Mouse (Mus musculus): Measurements from ENCODE around the gene Atg5. TPM values are rescaled to one million over a fixed set of nuclear protein-coding genes. Genes with fewer than 3 reads are reported as not detected.

The Atg5 gene
- polyA plus RNA-seq, 1 experiment from 2014 or later = 47.8 TPM

- Histone ChIP-seq H3K9me3 (no peaks in the 10 kb centered on the region), H3K4me3 (no peak overlapping the region), H3K27ac (replicated peaks) (no peak overlapping the region), H3K4me2 (replicated peaks) (no peak overlapping the region), H3K36me3 (no peaks in the 10 kb centered on the region), H3K27me3 (no peaks in the 10 kb centered on the region; the same call in 1 of the 2 replicates), H3K9ac (replicated peaks) (no peak overlapping the region), H3K4me1 (peaks cover 8% of the 10 kb centered on the region; the same call in 1 of the 2 replicates)
- ATAC-seq (ENCODE audit: low FRiP score, low read depth) = no peak
- WGBS = 88% methylated on average over 5 of the region's 5 CpGs
These were observed 110.2 kb downstream of the Atg5 start for GRCm38 (mm10) chr10:44378403-44378802.

DNA sequence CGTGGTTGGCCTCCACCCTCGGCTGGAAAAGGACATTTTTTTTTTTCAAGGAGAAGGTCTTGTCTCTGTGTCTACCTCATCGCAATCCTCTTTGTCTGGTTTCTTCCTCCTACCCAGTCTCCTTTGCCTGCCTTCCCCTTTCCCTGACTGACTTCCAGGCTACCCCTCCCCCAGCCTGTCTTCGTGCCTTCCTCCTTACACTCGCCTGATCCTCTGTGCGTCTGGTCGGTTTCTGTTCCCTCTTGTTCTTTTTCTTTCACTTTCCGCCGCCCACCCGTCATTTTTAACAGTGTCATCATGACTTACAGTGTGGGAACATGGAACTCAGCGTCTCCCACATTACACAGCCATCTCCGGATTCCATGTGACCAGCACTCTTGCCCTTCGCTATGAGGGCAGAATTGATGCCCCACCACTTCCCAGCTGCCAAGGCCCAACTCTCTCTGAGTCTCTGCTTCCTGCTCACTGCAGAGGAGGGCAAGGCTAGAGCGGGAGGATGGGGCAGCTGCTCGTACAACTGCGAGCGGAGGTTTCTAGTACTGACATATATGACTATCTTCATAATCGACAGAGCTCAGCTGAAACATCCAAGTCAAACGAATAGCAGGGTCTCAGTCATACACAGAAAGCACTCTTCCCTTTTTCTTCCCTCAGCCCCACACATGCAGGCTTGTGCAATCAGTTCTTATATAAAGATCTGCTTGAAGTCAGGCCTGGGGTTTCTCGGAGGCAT lies 112.5 kb downstream of the Atg5 start:
- no peak overlapping the region for H3K4me2 ChIP-seq (replicated peaks)
- no peaks in the 10 kb centered on the region for H3K36me3 ChIP-seq
- no peak overlapping the region for H3K4me3 ChIP-seq
- H3K9ac ChIP-seq (replicated peaks) = no peak overlapping the region
- H3K27ac ChIP-seq (replicated peaks) = no peak overlapping the region
- ATAC-seq (ENCODE audit: low FRiP score, low read depth) = no peak
- H3K4me1 ChIP-seq = peaks cover 8% of the 10 kb centered on the region; the same call in 1 of the 2 replicates
- H3K27me3 ChIP-seq = no peaks in the 10 kb centered on the region; the same call in 1 of the 2 replicates
- no peaks in the 10 kb centered on the region for H3K9me3 ChIP-seq
- 58% methylated on average over 20 of the region's 20 CpGs for WGBS

DNA sequence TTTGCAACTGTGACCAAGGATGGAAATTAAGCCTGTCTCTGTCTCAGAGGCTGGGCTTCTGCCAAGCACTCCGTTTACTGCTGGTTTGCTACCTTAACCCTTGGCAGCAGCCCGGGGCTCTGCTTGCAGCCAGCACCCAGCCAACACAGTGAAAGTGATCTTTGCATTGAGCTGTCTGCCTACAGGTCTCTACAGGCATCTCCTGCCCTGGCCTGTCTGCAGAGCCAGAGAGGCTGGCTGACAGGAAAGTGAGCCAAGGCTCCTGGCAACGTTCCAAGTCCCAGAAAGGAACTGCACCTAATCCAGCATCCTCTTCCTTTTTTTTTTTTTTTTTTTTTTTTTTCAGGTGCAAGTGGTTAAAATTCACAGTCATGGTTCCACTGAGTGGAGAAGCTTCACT lies 113.2 kb downstream of the Atg5 start:
- H3K4me2 ChIP-seq (replicated peaks) = no peak overlapping the region
- peak; percentile 60; the same call in 1 of the 2 replicates for ATAC-seq (ENCODE audit: low FRiP score, low read depth)
- no peaks in the 10 kb centered on the region for H3K36me3 ChIP-seq
- 45% methylated on average over 3 of the region's 3 CpGs for WGBS
- H3K27me3 ChIP-seq = no peaks in the 10 kb centered on the region; the same call in 1 of the 2 replicates
- H3K4me3 ChIP-seq = no peak overlapping the region
- no peaks in the 10 kb centered on the region for H3K9me3 ChIP-seq
- H3K27ac ChIP-seq (replicated peaks) = no peak overlapping the region
- H3K9ac ChIP-seq (replicated peaks) = no peak overlapping the region; the same call in 1 of the 2 replicates
- H3K4me1 ChIP-seq = peaks cover 8% of the 10 kb centered on the region; the same call in 1 of the 2 replicates

DNA sequence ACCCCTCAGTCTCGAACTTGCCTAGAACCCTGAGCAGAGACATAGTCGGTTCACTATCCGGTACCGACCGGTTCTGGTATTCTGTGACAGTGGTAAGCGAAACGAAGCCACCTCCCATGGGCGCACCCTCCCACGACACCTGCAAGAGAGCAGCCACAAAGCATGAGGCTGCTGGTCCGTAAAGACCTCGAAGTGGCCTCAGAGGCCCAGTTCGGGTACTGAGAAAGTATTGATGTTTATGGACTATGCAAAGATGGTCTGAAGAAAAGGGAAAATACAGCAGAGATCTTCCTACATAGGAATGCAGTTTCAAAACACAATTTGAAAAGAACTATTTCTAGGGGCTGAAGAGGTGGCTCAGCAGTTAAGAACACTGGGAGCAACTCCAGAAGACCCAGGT lies 113.8 kb downstream of the Atg5 start:
- no peaks in the 10 kb centered on the region for H3K36me3 ChIP-seq
- 89% methylated on average over 12 of the region's 12 CpGs for WGBS
- ATAC-seq (ENCODE audit: low FRiP score, low read depth) = 0 out of 2 replicates have a peak, but pooled peaks have one; percentile 12

GRCm38 (mm10) chr10:44383213-44383612 lies 115.1 kb downstream of the Atg5 start:
- H3K4me3 ChIP-seq = no peak overlapping the region
- no peak overlapping the region for H3K27ac ChIP-seq (replicated peaks)
- 81% methylated on average over 10 of the region's 10 CpGs for WGBS
- peaks cover 8% of the 10 kb centered on the region; the same call in 1 of the 2 replicates for H3K4me1 ChIP-seq
- no peak for ATAC-seq (ENCODE audit: low FRiP score, low read depth)
- no peaks in the 10 kb centered on the region for H3K9me3 ChIP-seq
- H3K4me2 ChIP-seq (replicated peaks) = no peak overlapping the region
- no peaks in the 10 kb centered on the region for H3K36me3 ChIP-seq
- H3K9ac ChIP-seq (replicated peaks) = no peak overlapping the region
- H3K27me3 ChIP-seq = no peaks in the 10 kb centered on the region; the same call in 1 of the 2 replicates

More for the DNA sequence above, 113.8 kb downstream of the Atg5 start:
- Histone ChIP-seq H3K9ac (replicated peaks) (no peak overlapping the region), H3K27ac (replicated peaks) (no peak overlapping the region), H3K4me2 (replicated peaks) (no peak overlapping the region), H3K27me3 (no peaks in the 10 kb centered on the region; the same call in 1 of the 2 replicates), H3K4me3 (no peak overlapping the region), H3K9me3 (no peaks in the 10 kb centered on the region), H3K4me1 (peaks cover 8% of the 10 kb centered on the region; the same call in 1 of the 2 replicates)

GRCm38 (mm10) chr10:44385227-44385626 lies 117.1 kb downstream of the Atg5 start:
- no peak overlapping the region for H3K9ac ChIP-seq (replicated peaks)
- H3K9me3 ChIP-seq = no peaks in the 10 kb centered on the region
- H3K27ac ChIP-seq (replicated peaks) = no peak overlapping the region
- no peak for ATAC-seq (ENCODE audit: low FRiP score, low read depth)
- no peak overlapping the region for H3K4me2 ChIP-seq (replicated peaks)
- H3K4me3 ChIP-seq = no peak overlapping the region
- H3K27me3 ChIP-seq = no peaks in the 10 kb centered on the region
- peaks cover 8% of the 10 kb centered on the region; the same call in 1 of the 2 replicates for H3K4me1 ChIP-seq
- whole genome bisulfite sequencing = 91% methylated on average over 5 of the region's 5 CpGs
- no peaks in the 10 kb centered on the region for H3K36me3 ChIP-seq

- Histone ChIP-seq H3K36me3 (no peaks in the 10 kb centered on the region), H3K9me3 (no peaks in the 10 kb centered on the region), H3K4me1 (no peaks in the 10 kb centered on the region), H3K4me3 (no peak overlapping the region), H3K27me3 (no peaks in the 10 kb centered on the region), H3K9ac (replicated peaks) (no peak overlapping the region), H3K4me2 (replicated peaks) (no peak overlapping the region), H3K27ac (replicated peaks) (no peak overlapping the region)
- ATAC-seq (ENCODE audit: low FRiP score, low read depth) = no peak
- WGBS = 88% methylated on average over 11 of the region's 11 CpGs
These were observed 120.6 kb downstream of the Atg5 start for GRCm38 (mm10) chr10:44388706-44389233.

GRCm38 (mm10) chr10:44390286-44390685 lies 122.1 kb downstream of the Atg5 start:
- no peak overlapping the region for H3K4me3 ChIP-seq
- no peaks in the 10 kb centered on the region for H3K9me3 ChIP-seq
- H3K9ac ChIP-seq (replicated peaks) = no peak overlapping the region
- ATAC-seq (ENCODE audit: low FRiP score, low read depth) = no peak
- WGBS = 83% methylated on average over 5 of the region's 5 CpGs
- no peak overlapping the region for H3K4me2 ChIP-seq (replicated peaks)
- no peak overlapping the region for H3K27ac ChIP-seq (replicated peaks)
- H3K27me3 ChIP-seq = no peaks in the 10 kb centered on the region
- no peaks in the 10 kb centered on the region for H3K4me1 ChIP-seq
- no peaks in the 10 kb centered on the region for H3K36me3 ChIP-seq

DNA sequence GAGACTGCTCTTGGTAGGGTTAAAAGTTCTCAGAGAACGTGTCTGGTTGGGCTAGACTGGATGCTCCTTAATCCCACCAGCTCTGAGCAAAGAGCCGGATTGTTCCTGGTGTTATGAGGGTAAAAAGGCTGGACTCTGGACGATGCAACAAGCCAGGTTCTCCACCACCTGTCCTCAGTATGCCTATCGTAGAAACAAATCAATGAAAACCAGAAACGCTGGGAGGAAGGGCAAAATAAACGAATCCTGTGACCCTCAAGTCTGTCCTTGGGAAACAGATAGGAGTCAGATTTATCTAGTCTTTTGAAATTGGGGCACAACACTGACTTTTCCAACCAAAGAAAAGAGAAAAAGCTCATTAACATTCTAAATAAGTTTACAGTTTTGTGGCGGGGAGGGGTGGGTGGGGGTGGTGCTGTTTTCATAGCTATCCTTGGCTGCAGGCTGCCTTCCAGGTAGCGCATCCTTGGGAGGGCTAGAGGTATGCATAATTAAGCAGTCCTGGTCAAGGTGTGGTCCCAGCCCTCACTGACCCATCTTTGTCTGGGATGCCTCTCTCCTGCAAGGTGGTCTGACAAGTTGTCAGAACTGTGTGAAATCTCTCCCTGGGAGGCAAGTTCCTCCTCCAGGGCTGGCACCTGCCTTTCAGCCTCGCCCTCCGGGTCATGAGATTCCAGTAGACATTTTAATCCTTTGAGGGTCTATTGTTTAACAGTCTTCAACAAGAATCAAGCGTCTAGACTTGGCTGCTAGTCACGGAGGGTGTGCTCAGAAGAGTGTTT lies 123.5 kb downstream of the Atg5 start:
- ATAC-seq (ENCODE audit: low FRiP score, low read depth) = no peak
- no peaks in the 10 kb centered on the region for H3K27me3 ChIP-seq
- no peak overlapping the region for H3K4me3 ChIP-seq
- H3K9me3 ChIP-seq = no peaks in the 10 kb centered on the region
- no peak overlapping the region for H3K9ac ChIP-seq (replicated peaks)
- H3K27ac ChIP-seq (replicated peaks) = no peak overlapping the region
- WGBS = 43% methylated on average over 12 of the region's 12 CpGs
- no peaks in the 10 kb centered on the region for H3K36me3 ChIP-seq
- H3K4me1 ChIP-seq = no peaks in the 10 kb centered on the region
- H3K4me2 ChIP-seq (replicated peaks) = no peak overlapping the region

DNA sequence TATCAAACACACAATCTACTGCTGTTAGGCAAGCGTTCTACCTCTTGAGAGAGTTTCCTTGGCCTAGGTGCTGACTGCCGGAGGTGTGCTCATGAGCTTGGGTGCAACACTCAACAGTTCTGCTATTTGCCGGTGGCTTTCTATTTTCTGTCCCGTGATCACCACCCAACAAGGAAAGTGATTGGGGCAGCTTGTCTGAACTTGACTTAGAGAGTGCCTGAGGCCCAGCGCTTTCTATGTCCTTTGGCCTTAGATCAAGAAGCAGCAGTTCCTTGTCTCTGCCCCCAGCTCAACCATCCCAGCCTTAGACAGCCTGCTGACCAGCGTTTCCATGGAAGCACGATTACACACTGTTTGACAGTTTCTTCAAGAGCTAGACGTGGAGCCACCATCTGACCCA lies 124.7 kb downstream of the Atg5 start:
- Histone ChIP-seq H3K27ac (replicated peaks) (no peak overlapping the region), H3K4me1 (no peaks in the 10 kb centered on the region), H3K9me3 (no peaks in the 10 kb centered on the region), H3K27me3 (no peaks in the 10 kb centered on the region), H3K36me3 (no peaks in the 10 kb centered on the region), H3K4me2 (replicated peaks) (no peak overlapping the region), H3K4me3 (no peak overlapping the region), H3K9ac (replicated peaks) (no peak overlapping the region)
- no peak for ATAC-seq (ENCODE audit: low FRiP score, low read depth)
- 87% methylated on average over 8 of the region's 8 CpGs for WGBS

DNA sequence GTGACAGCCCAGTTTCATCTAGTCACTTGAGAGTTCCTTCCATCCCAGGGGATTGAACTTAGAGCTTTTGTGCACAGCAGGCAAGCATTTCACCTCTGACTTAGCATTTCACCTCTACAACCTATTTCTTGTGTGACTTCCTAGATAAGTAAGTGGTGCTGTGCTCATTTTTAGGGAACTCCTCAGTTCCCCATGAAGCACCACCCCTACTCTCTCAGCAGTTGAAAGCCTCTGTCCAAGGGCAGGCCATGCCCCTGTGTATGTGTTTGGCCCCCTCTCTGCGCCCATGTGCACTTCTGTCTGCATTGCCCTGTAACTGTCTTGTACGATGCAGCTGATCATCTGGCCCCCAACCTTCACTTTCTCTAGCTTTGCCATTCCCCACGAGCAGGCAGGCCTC lies 132.0 kb downstream of the Atg5 start:
- Histone ChIP-seq H3K36me3 (no peaks in the 10 kb centered on the region), H3K4me1 (no peaks in the 10 kb centered on the region), H3K9ac (replicated peaks) (no peak overlapping the region), H3K27me3 (no peaks in the 10 kb centered on the region), H3K4me2 (replicated peaks) (no peak overlapping the region), H3K4me3 (no peak overlapping the region), H3K9me3 (no peaks in the 10 kb centered on the region), H3K27ac (replicated peaks) (no peak overlapping the region)
- no peak for ATAC-seq (ENCODE audit: low FRiP score, low read depth)
- 57% methylated on average over 3 of the region's 3 CpGs for WGBS

- no peak overlapping the region for H3K4me2 ChIP-seq (replicated peaks)
- no peaks in the 10 kb centered on the region for H3K9me3 ChIP-seq
- H3K4me1 ChIP-seq = no peaks in the 10 kb centered on the region
- no peak overlapping the region for H3K27ac ChIP-seq (replicated peaks)
- ATAC-seq (ENCODE audit: low FRiP score, low read depth) = no peak
- no peaks in the 10 kb centered on the region for H3K27me3 ChIP-seq
- WGBS = 65% methylated on average over 13 of the region's 13 CpGs
- H3K9ac ChIP-seq (replicated peaks) = no peak overlapping the region
- H3K4me3 ChIP-seq = no peak overlapping the region
- no peaks in the 10 kb centered on the region for H3K36me3 ChIP-seq
These were observed 132.4 kb downstream of the Atg5 start for GRCm38 (mm10) chr10:44400602-44401001.

Measured in midbrain, embryonic 12.5 days (tissue).